Mouse (Mus musculus) CH12.LX (cell line): ENCODE data around the gene Crtc2.

Source experiments
- CHD2 ChIP-seq: IDR thresholded peaks from 2 replicates; pipeline ENCODE4 v1.6.1; 2011; ENCODE audit warnings: low read length, improper control_type of control experiment
- CTCF ChIP-seq, 2 experiments: IDR thresholded peaks in 1 of 2; conservative IDR thresholded peaks in 1 of 2; 2 replicates each; pipeline ENCODE4 v1.5.1; 2011 to 2012; ENCODE audit warnings: low read depth in 2 of 2, low read length in 2 of 2, improper control_type of control experiment in 1 of 2, inconsistent platforms in 1 of 2, mild to moderate bottlenecking in 1 of 2, moderate library complexity in 1 of 2
- E2F4 ChIP-seq: IDR thresholded peaks from 2 replicates; pipeline ENCODE4 v1.6.1; 2011; ENCODE audit warnings: low read depth, low read length, improper control_type of control experiment; ENCODE audit not compliant: insufficient replicate concordance
- EP300 ChIP-seq: IDR thresholded peaks from 2 replicates; pipeline ENCODE4 v1.6.1; 2011; ENCODE audit warnings: low read length, improper control_type of control experiment
- ETS1 ChIP-seq: conservative IDR thresholded peaks from 2 replicates; pipeline ENCODE4 v1.6.1; 2012; ENCODE audit warnings: low read depth, mild to moderate bottlenecking, inconsistent platforms, low read length, improper control_type of control experiment, moderate library complexity
- GABPA ChIP-seq: IDR thresholded peaks from 2 replicates; pipeline ENCODE4 v1.6.1; 2012; ENCODE audit warnings: low read depth, low read length, improper control_type of control experiment, inconsistent platforms; ENCODE audit not compliant: insufficient replicate concordance
- KAT2A ChIP-seq: IDR thresholded peaks from 2 replicates; pipeline ENCODE4 v1.6.1; 2012; ENCODE audit warnings: low read length, improper control_type of control experiment, inconsistent platforms; ENCODE audit not compliant: insufficient replicate concordance
- MXI1 ChIP-seq: IDR thresholded peaks from 2 replicates; pipeline ENCODE4 v1.6.1; 2011; ENCODE audit warnings: mild to moderate bottlenecking, low read depth, low read length, improper control_type of control experiment
- POLR2A ChIP-seq: IDR thresholded peaks from 2 replicates; pipeline ENCODE4 v1.6.1; 2011; ENCODE audit warnings: low read depth, mild to moderate bottlenecking, improper control_type of control experiment, low read length
- POLR2AphosphoS2 ChIP-seq: IDR thresholded peaks from 2 replicates; pipeline ENCODE4 v1.6.1; 2011; ENCODE audit warnings: low read depth, low read length, improper control_type of control experiment
- ZNF384 ChIP-seq: IDR thresholded peaks from 2 replicates; pipeline ENCODE4 v1.6.1; 2012; ENCODE audit warnings: low read depth, low read length, improper control_type of control experiment, inconsistent platforms

DNA sequence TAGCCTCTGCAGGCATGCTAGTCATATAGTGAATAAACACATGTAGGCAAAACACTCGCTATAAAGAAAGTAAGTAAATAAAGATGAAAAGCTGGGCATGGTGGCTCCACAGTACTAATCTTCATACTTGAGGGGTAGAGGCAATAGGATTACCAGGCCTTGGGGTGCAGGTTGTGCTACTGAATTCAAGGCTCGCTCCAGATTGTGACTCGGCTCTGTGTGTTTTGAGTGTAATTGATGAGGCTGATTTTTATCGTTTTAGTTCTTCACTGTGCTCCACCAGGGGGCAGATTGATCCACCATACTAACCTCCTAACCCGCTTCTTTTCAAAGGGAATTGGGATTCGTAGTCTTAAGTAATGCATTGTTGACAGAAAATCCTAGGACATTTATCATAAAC, 33.9 kb upstream of the Crtc2 start:
- TF ChIP-seq POLR2AphosphoS2, result no peak
- no peak for TF ChIP-seq CHD2
- peak in 1 of 2 experiments; percentile 88; a peak in 3 of 4 replicates for TF ChIP-seq CTCF (conservative IDR thresholded peaks at IDR 0.05 in 1 of 2, IDR thresholded peaks at IDR 0.05 in 1 of 2; ENCODE audit: low read depth in 2 of 2, low read length in 2 of 2)
- TF ChIP-seq ZNF384, result no peak; the same call in 1 of the 2 replicates
- TF ChIP-seq POLR2A, result no peak
- no peak for TF ChIP-seq GABPA
- no peak for TF ChIP-seq E2F4
- no peak for TF ChIP-seq MXI1
- no peak for TF ChIP-seq EP300
- no peak for TF ChIP-seq ETS1
- no peak for TF ChIP-seq KAT2A
